Comparison of ENCODE assay signal across 20 mouse cellular contexts in genomic region chr2:119818668-119819272, GRCm38 (mm10). TPM values are rescaled to one million over a fixed set of nuclear protein-coding genes. Genes with fewer than 3 reads are reported as not detected.
DNase-seq lines count a peak whose midpoint lies in the region; ATAC-seq lines count a peak whose summit lies in the region.
"Had no signal": no experiment of that assay in that cellular context is flagged by ENCODE, and none has a peak within 500 bp of the region (broad histone marks: within the 10 kb centered on the region; RNA-seq: fewer than 3 reads in every experiment).

No protein-coding gene starts in this region.

- no peaks in the 10 kb centered on the region for H3K9me3 ChIP-seq in embryonic facial prominence, embryonic 14.5 days (ENCODE audit: control insufficient read depth, low read length)
- no peaks in the 10 kb centered on the region for H3K9me3 ChIP-seq in forebrain, embryonic 13.5 days (replicated peaks)
- H3K9me3 ChIP-seq: embryonic facial prominence, embryonic 12.5 days; G1E; hindbrain, embryonic 13.5 days had no signal

- H3K4me3 ChIP-seq in embryonic facial prominence, embryonic 14.5 days (ENCODE audit: low read depth, low read length) = no peak overlapping the region
- no peak overlapping the region for H3K4me3 ChIP-seq in forebrain, embryonic 13.5 days
- H3K4me3 ChIP-seq: embryonic facial prominence, embryonic 12.5 days; hindbrain, embryonic 13.5 days; layer of hippocampus, adult 2 months; left cerebral cortex, adult 2 months had no signal

- H3K9ac ChIP-seq in embryonic facial prominence, embryonic 14.5 days (ENCODE audit: low read depth, low read length) = no peak overlapping the region
- H3K9ac ChIP-seq in forebrain, embryonic 13.5 days = no peak overlapping the region
- H3K9ac ChIP-seq: embryonic facial prominence, embryonic 12.5 days; hindbrain, embryonic 13.5 days had no signal

- peak; percentile 17 for DNase-seq in kidney, postnatal 14 days
- no peak for DNase-seq in kidney, adult 9 months
- DNase-seq in R1 (ENCODE audit: low read depth, low spot score) = peak; percentile 66
- peak; percentile 71 for DNase-seq in embryonic facial prominence, embryonic 14.5 days (ENCODE audit: low spot score)
- DNase-seq in lung, postnatal 36 days = peak; percentile 47
- DNase-seq in layer of hippocampus, postnatal 25 days (ENCODE audit: extremely low spot score in 1 of 2, low spot score in 1 of 2) = no peak
- DNase-seq: adrenal gland, adult 8-10 months; cerebellum, adult 11-12 months; gastrocnemius, postnatal 36 days; heart, postnatal 14 days; kidney, adult 8-10 months had no signal

- no peak overlapping the region for H3K4me2 ChIP-seq in embryonic facial prominence, embryonic 14.5 days (ENCODE audit: low read depth, low read length)
- no peak overlapping the region for H3K4me2 ChIP-seq in forebrain, embryonic 13.5 days
- H3K4me2 ChIP-seq: embryonic facial prominence, embryonic 12.5 days; heart, embryonic 11.5 days; hindbrain, embryonic 13.5 days had no signal

- H3K36me3 ChIP-seq in embryonic facial prominence, embryonic 14.5 days (ENCODE audit: control insufficient read depth, insufficient read depth, low read length) = peaks cover 16% of the 10 kb centered on the region
- H3K36me3 ChIP-seq in forebrain, embryonic 13.5 days (ENCODE audit: poor library complexity, severe bottlenecking) = peaks cover 19% of the 10 kb centered on the region
- H3K36me3 ChIP-seq: G1E had no signal

- H3K27me3 ChIP-seq in embryonic facial prominence, embryonic 14.5 days (replicated peaks; ENCODE audit: control insufficient read depth, insufficient read depth, low read length) = no peaks in the 10 kb centered on the region
- H3K27me3 ChIP-seq in forebrain, embryonic 13.5 days = no peaks in the 10 kb centered on the region
- H3K27me3 ChIP-seq: embryonic facial prominence, embryonic 12.5 days; hindbrain, embryonic 13.5 days had no signal

- H3K4me1 ChIP-seq in embryonic facial prominence, embryonic 14.5 days (ENCODE audit: control insufficient read depth, insufficient read depth, low read length) = no peaks in the 10 kb centered on the region
- H3K4me1 ChIP-seq in forebrain, embryonic 13.5 days = peaks cover 12% of the 10 kb centered on the region; the same call in 1 of the 2 replicates
- H3K4me1 ChIP-seq: embryonic facial prominence, embryonic 12.5 days had no signal

- 42% methylated on average over 9 of the region's 9 CpGs for WGBS in embryonic facial prominence, embryonic 14.5 days
- WGBS in forebrain, embryonic 13.5 days = 70% methylated on average over 9 of the region's 9 CpGs

- no peak overlapping the region for H3K27ac ChIP-seq in embryonic facial prominence, embryonic 14.5 days (replicated peaks; ENCODE audit: low read depth, low read length)
- H3K27ac ChIP-seq in forebrain, embryonic 13.5 days = no peak overlapping the region
- H3K27ac ChIP-seq: embryonic facial prominence, embryonic 12.5 days; hindbrain, embryonic 13.5 days; left cerebral cortex, adult 2 months had no signal

- peak; percentile 51; the same call in 1 of the 2 replicates for ATAC-seq in embryonic facial prominence, embryonic 14.5 days (ENCODE audit: low read depth)
- no peak for ATAC-seq in forebrain, embryonic 13.5 days

RNA-seq across cellular contexts. Expression of gene Tyro3, which starts 21.2 kb away (rescaled TPM):
- polyA plus RNA-seq in embryonic facial prominence, embryonic 14.5 days (2014; fragmentation: Nextera tagmentation; extraction: Ambion mirVana) = 20.2 and 23.6 TPM in 2 replicates
- 17.1 and 18.7 TPM in 2 replicates for polyA plus RNA-seq in forebrain, embryonic 13.5 days (2015; fragmentation: Nextera tagmentation; extraction: Ambion mirVana)
- 10 to 100 TPM; 87.0 to 88.2 TPM for total RNA-seq in layer of hippocampus, postnatal 25 days (2021)

RNA-seq across cellular contexts. Expression of gene Rpap1, which starts 31.4 kb away (rescaled TPM):
- 18.3 and 22.3 TPM in 2 replicates for polyA plus RNA-seq in embryonic facial prominence, embryonic 14.5 days (2014; fragmentation: Nextera tagmentation; extraction: Ambion mirVana)
- polyA plus RNA-seq in forebrain, embryonic 13.5 days (2015; fragmentation: Nextera tagmentation; extraction: Ambion mirVana) = 22.7 and 27.5 TPM in 2 replicates
- total RNA-seq in layer of hippocampus, postnatal 25 days (2021) = 10 to 100 TPM; 18.4 to 19.7 TPM

RNA-seq across cellular contexts. Expression of gene Ltk, which starts 58.5 kb away (rescaled TPM):
- 0.14 and 0.29 TPM in 2 replicates for polyA plus RNA-seq in embryonic facial prominence, embryonic 14.5 days (2014; fragmentation: Nextera tagmentation; extraction: Ambion mirVana)
- 0.13 and 0.14 TPM in 2 replicates for polyA plus RNA-seq in forebrain, embryonic 13.5 days (2015; fragmentation: Nextera tagmentation; extraction: Ambion mirVana)
- total RNA-seq in layer of hippocampus, postnatal 25 days (2021) = 10 to 100 TPM; 10.5 to 12.9 TPM
- total RNA-seq: common myeloid progenitor, adult 5-6 weeks; gastrocnemius, postnatal 36 days; heart, postnatal 14 days had no signal
- polyA plus RNA-seq: embryonic facial prominence, embryonic 12.5 days; G1E; heart, embryonic 11.5 days; limb, embryonic 11.5 days had no signal

Comparison
In these comparisons a context has a peak if more than half of its experiments do, and no peak if none do; other contexts are left out.
1. DNase-seq: peak in kidney, postnatal 14 days (single experiment), R1 (single experiment), embryonic facial prominence, embryonic 14.5 days (single experiment) and lung, postnatal 36 days (single experiment); none in kidney, adult 9 months (single experiment) and layer of hippocampus, postnatal 25 days (0 of 2).